Mouse (Mus musculus) gastrocnemius, postnatal 36 days (tissue): ENCODE measurements around the gene Large2. TPM values are rescaled to one million over a fixed set of nuclear protein-coding genes. Genes with fewer than 3 reads are reported as not detected.

Experiments used
- DNase-seq, 2 experiments: peaks; one replicate each; pipeline ENCODE4 v3.0.0; 2022
- intact Hi-C: fragments of 180-260 bp; cut with DNase I; formaldehyde crosslinking; loops from one replicate; pipeline ENCODE4 v1.15.1; 2025
- total RNA-seq, 2 experiments: library from RNA; stranded (reverse); gene quantifications; 2 replicates each; pipeline ENCODE4 v1.2.3; 2021

Gene Large2
- total RNA-seq, 2 experiments from 2014 or later, result 0.52 to 0.84 TPM

- DNase-seq, result no peak
- intact Hi-C loops, result no loop called here
Observed at GRCm38 (mm10) chr2:92391703-92392317, 17.1 kb upstream of the Large2 start.

- intact Hi-C loops, result no loop called here
- no peak for DNase-seq
Observed at GRCm38 (mm10) chr2:92391116-92391515, 16.4 kb upstream of the Large2 start.

- intact Hi-C loops, result no loop called here
- DNase-seq, result peak in 1 of 2 experiments; percentile 40
Observed at GRCm38 (mm10) chr2:92390206-92390930, 15.7 kb upstream of the Large2 start.

- intact Hi-C loops, result no loop called here
Observed at GRCm38 (mm10) chr2:92389645-92390044, 15.0 kb upstream of the Large2 start.

GRCm38 (mm10) chr2:92388891-92389641 is 14.4 kb upstream of the Large2 start:
- intact Hi-C loops, result no loop called here
- peak; percentile 69 to 73 for DNase-seq

More at GRCm38 (mm10) chr2:92389645-92390044, 15.0 kb upstream of the Large2 start:
- DNase-seq, result no peak

GRCm38 (mm10) chr2:92388081-92388517 is 13.4 kb upstream of the Large2 start:
- DNase-seq, result no peak
- intact Hi-C loops, result no loop called here

- no peak for DNase-seq
- intact Hi-C loops, result no loop called here
Observed at GRCm38 (mm10) chr2:92387646-92388045, 13.0 kb upstream of the Large2 start.

- DNase-seq, result no peak
- intact Hi-C loops, result no loop called here
Observed at GRCm38 (mm10) chr2:92386821-92387570, 12.3 kb upstream of the Large2 start.

GRCm38 (mm10) chr2:92385113-92386051 is 10.7 kb upstream of the Large2 start:
- no peak for DNase-seq
- intact Hi-C loops, result no loop called here

- DNase-seq, result no peak
- intact Hi-C loops, result no loop called here
Observed at GRCm38 (mm10) chr2:92384101-92384500, 9.4 kb upstream of the Large2 start.

- no peak for DNase-seq
- intact Hi-C loops, result no loop called here
Observed at GRCm38 (mm10) chr2:92382759-92383158, 8.1 kb upstream of the Large2 start.

- intact Hi-C loops, result no loop called here
Observed at GRCm38 (mm10) chr2:92381901-92382588, 7.4 kb upstream of the Large2 start, which contains the start of gene 1700029I15Rik. 1700029I15Rik (plus strand) TSS chr2:92382538.

GRCm38 (mm10) chr2:92381161-92381560 is 6.5 kb upstream of the Large2 start:
- intact Hi-C loops, result no loop called here

More at GRCm38 (mm10) chr2:92381901-92382588, 7.4 kb upstream of the Large2 start, which contains the start of gene 1700029I15Rik:
- no peak for DNase-seq

GRCm38 (mm10) chr2:92380495-92381050 is 5.9 kb upstream of the Large2 start:
- intact Hi-C loops, result no loop called here
- no peak for DNase-seq

More at GRCm38 (mm10) chr2:92381161-92381560, 6.5 kb upstream of the Large2 start:
- no peak for DNase-seq

- intact Hi-C loops, result loop anchor here (5.0 kb wide), 1 partner anchor 37 kb away; no protein-coding TSS in a partner anchor
- DNase-seq, result no peak
Observed at GRCm38 (mm10) chr2:92379783-92380494, 5.3 kb upstream of the Large2 start.

GRCm38 (mm10) chr2:92377320-92377719 is 2.7 kb upstream of the Large2 start:
- DNase-seq, result no peak
- intact Hi-C loops, result loop anchor here (5.0 kb wide), 1 partner anchor 40 kb away; no protein-coding TSS in a partner anchor

- intact Hi-C loops, result loop anchor here (5.0 kb wide), 1 partner anchor 41 kb away; no protein-coding TSS in a partner anchor
- no peak for DNase-seq
Observed at GRCm38 (mm10) chr2:92376300-92376699, 1.6 kb upstream of the Large2 start.
